Mouse (Mus musculus): ENCODE data around the gene Tenm3. TPM values are rescaled to one million over a fixed set of nuclear protein-coding genes. Genes with fewer than 3 reads are reported as not detected.

Gene Tenm3
- total and polyA plus RNA-seq, 3 experiments: 4.6 to 25.5 (median 11.6) TPM

- no peak for DNase-seq
Measured at GRCm38 (mm10) chr8:48665193-48665592, 178.6 kb downstream of the Tenm3 start.

GRCm38 (mm10) chr8:48659226-48659625, 184.5 kb downstream of the Tenm3 start:
- DNase-seq: no peak

GRCm38 (mm10) chr8:48655381-48656043, 188.2 kb downstream of the Tenm3 start:
- no peak for DNase-seq

GRCm38 (mm10) chr8:48649845-48650244, 193.9 kb downstream of the Tenm3 start:
- no peak for DNase-seq

- DNase-seq: no peak
Measured at GRCm38 (mm10) chr8:48649415-48649814, 194.3 kb downstream of the Tenm3 start.

GRCm38 (mm10) chr8:48646110-48646509, 197.6 kb downstream of the Tenm3 start:
- no peak for DNase-seq

GRCm38 (mm10) chr8:48638129-48638528, 205.6 kb downstream of the Tenm3 start:
- DNase-seq: no peak

GRCm38 (mm10) chr8:48636979-48637378, 206.8 kb downstream of the Tenm3 start:
- no peak for DNase-seq

- DNase-seq: no peak
Measured at GRCm38 (mm10) chr8:48635815-48636214, 207.9 kb downstream of the Tenm3 start.

GRCm38 (mm10) chr8:48633426-48633825, 210.3 kb downstream of the Tenm3 start:
- DNase-seq: no peak

- DNase-seq: no peak
Measured at GRCm38 (mm10) chr8:48622517-48623153, 221.1 kb downstream of the Tenm3 start.

- DNase-seq: no peak
Measured at GRCm38 (mm10) chr8:48615088-48615487, 228.7 kb downstream of the Tenm3 start.

- no peak for DNase-seq
Measured at GRCm38 (mm10) chr8:48611934-48612512, 231.7 kb downstream of the Tenm3 start.

- DNase-seq: no peak
Measured at GRCm38 (mm10) chr8:48611126-48611525, 232.6 kb downstream of the Tenm3 start.

GRCm38 (mm10) chr8:48610316-48610715, 233.4 kb downstream of the Tenm3 start:
- DNase-seq: no peak

- peak; percentile 67 for DNase-seq
Measured at GRCm38 (mm10) chr8:48609684-48610083, 234.1 kb downstream of the Tenm3 start.

- no peak for DNase-seq
Measured at GRCm38 (mm10) chr8:48604190-48604897, 239.4 kb downstream of the Tenm3 start.

GRCm38 (mm10) chr8:48603165-48603840, 240.4 kb downstream of the Tenm3 start:
- DNase-seq: no peak

GRCm38 (mm10) chr8:48601621-48602020, 242.1 kb downstream of the Tenm3 start:
- DNase-seq: no peak

GRCm38 (mm10) chr8:48599028-48599427, 244.7 kb downstream of the Tenm3 start:
- DNase-seq: no peak

- DNase-seq: peak; percentile 10
Measured at GRCm38 (mm10) chr8:48596332-48596731, 247.4 kb downstream of the Tenm3 start.

GRCm38 (mm10) chr8:48591818-48592217, 251.9 kb downstream of the Tenm3 start:
- DNase-seq: no peak
